Mouse (Mus musculus) cortical plate, adult 2 months (tissue): ENCODE results near the gene Mblac2.

Experiments used
- CTCF ChIP-seq: fragments of 200-500 bp; IDR thresholded peaks from 2 replicates; pipeline ENCODE4 v1.5.1; 2011; ENCODE audit warnings: mild to moderate bottlenecking, control low read depth, low read length; ENCODE audit not compliant: insufficient read depth; ENCODE audit errors: extremely low read depth
- POLR2A ChIP-seq: fragments of 200-500 bp; IDR thresholded peaks from 2 replicates; pipeline ENCODE4 v1.6.1; 2011; ENCODE audit warnings: mild to moderate bottlenecking, low read length, control low read depth; ENCODE audit not compliant: insufficient read depth; ENCODE audit errors: extremely low read depth

DNA sequence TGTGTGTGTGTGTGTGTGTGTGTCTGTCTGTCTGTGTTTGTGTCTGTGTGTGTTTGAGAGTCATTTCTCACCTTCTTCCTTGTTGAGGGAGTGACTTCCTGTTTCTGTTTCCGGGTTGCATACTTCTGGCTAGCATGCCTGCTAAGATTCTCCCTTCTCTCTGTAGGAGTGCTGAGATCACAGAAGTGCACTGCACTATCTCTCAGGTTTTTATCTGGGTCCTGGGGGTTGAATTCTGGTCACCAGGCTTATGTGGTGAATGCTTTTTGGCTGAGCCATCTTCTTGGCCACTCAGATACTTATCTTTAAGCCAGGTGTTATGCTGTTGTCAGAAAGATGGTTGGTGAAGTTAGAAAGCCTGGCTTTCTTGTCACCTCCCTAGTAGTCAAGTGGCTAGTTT lies 82.7 kb downstream of the Mblac2 start:
- TF ChIP-seq POLR2A (no peak), CTCF (no peak)
